Mouse (Mus musculus) spleen, adult 18-20 months (tissue): ENCODE data around the gene Ccdc87.
"Not testable (repeated sequence)": the region's sequence is repeated elsewhere in the genome, so short reads cannot be mapped to it uniquely, and the experiment has no call there.

Source experiments
- DNase-seq, 2 experiments: peaks; one replicate each; pipeline ENCODE4 v3.0.0; 2022; ENCODE audit warnings: mixed read lengths in 2 of 2

Gene Ccdc87

GRCm38 (mm10) chr19:4840848-4841247 is 1.7 kb downstream of the Ccdc87 start:
- DNase-seq, result no peak

DNA sequence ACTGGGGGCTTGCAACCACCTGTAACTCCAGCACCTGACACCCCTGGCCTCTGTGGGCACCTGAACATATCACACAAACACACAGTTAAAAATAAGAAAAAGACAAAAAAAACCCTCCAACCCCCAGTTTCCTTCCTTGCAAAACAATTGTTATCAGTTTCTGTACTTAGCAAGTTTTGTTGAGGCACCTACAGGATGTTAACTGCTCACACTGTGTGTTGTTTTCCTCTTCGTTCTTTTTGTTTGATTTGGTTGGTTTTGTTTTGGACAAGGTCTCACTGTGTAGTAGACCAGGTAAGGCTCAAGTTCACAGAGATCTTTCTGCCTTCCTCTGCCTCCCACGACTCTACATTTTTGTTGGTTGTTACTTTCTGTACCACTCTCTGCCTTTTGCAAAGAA is 3.4 kb downstream of the Ccdc87 start:
- no peak for DNase-seq

GRCm38 (mm10) chr19:4845846-4846245 is 6.7 kb downstream of the Ccdc87 start:
- no peak for DNase-seq

DNA sequence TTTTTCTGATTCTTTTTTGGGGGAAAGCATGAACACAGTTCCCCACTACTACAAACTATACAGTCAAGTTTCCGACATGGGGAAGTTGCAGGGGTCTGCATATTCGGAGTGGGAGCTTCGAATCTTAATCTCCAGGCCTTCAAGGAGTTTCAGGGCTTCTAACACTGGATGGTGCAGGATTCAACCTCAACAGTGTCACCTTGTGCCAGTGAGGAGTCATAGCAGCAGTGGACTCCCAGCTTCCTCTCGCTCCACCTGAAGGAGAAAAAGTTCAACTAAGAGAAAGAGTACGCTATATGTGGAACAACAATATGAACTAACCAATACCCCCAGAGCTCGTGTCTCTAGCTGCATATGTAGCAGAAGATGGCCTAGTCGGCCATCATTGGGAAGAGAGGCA is 8.3 kb downstream of the Ccdc87 start:
- no peak for DNase-seq

GRCm38 (mm10) chr19:4849800-4850199 is 10.6 kb downstream of the Ccdc87 start:
- DNase-seq, result no peak

DNA sequence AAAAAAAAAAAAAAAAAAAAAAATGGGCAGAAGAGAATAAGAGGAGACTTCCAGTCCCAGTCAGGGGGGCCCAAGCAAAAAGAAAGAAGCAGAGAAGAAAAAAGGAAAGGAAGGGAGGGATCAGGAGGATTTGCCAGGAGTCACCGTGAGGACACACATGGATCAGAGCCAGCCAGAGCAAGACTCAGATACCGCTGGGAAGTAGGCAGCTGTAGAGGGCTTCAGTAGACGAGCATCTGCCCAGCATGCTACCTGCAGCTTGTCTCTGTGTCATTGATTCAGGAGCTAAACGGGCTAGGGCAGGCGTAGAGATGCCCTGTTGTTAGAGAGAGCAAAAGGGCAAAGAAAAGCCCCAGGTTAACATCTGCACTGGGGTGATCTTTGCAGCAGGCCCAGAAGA is 11.1 kb downstream of the Ccdc87 start:
- DNase-seq, result no peak

- DNase-seq, result peak; percentile 30 to 35
Observed at GRCm38 (mm10) chr19:4854552-4855469, 15.6 kb downstream of the Ccdc87 start, which contains the start of gene Ctsf. TSS of gene Ctsf (plus strand) at chr19:4855130.

GRCm38 (mm10) chr19:4855470-4855820 is 16.3 kb downstream of the Ccdc87 start:
- DNase-seq, result no peak

DNA sequence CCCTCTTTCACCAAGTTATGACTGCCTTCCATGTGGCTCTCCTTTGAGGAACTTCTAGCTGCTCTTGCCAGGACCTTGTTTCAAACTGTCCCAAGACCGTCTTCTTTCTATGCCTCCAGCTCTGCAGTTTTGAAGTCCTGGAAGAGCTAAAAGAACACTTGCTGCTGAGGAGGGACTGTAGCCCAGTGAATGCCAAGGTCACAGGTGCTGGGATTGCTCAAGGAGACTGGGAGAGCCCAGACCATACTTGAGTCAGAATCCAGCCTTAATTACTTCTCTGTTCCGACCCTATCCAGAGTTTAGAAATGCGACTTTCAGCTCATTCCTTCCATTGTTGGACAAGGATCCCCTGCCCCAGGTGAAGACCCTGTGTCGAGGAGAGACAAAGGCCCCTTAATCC is 16.8 kb downstream of the Ccdc87 start:
- DNase-seq, result no peak

GRCm38 (mm10) chr19:4859081-4859480 is 19.9 kb downstream of the Ccdc87 start:
- DNase-seq, result no peak

DNA sequence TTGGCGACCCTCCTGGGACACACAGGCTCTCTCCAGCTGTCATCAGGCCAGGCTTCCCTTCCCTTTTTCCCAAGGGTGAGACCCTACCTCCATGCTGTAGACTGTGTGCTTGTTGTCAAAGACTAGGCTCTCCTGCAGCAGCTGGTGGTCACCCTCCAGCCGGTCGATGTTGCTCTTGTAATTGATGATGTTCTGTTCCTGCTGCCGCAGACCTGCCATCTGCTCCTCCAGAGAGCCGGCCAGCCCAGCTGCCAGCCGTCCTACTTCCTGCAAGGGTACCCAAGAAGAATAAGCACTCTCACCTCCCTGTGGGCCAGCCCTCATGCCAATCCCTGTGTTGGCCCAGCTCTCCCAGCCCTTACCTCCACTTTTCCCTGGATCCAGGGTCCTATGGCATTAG is 23.9 kb downstream of the Ccdc87 start:
- no peak for DNase-seq

DNA sequence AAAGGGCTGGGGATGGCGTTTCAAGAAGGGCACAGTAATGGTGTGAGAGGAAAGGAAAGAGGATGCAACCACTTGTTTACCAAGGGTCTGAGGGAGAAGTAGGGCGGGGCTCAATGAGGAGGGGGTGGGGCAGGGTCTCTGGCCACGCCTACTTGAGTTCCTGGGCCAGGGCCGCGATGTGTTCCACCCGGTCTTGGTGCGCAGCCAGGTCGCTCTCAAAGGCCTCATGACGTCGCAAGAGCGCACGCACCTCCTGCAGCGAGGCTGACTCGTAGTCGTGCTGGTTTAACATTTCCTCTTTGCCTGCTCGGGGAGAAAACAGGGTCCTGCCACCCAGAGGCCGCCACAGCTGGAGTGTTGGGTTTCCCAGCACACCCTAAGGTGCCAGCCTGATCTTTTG is 26.0 kb downstream of the Ccdc87 start:
- DNase-seq, result no peak

GRCm38 (mm10) chr19:4874613-4875012 is 35.4 kb downstream of the Ccdc87 start:
- DNase-seq, result not testable (repeated sequence)

DNA sequence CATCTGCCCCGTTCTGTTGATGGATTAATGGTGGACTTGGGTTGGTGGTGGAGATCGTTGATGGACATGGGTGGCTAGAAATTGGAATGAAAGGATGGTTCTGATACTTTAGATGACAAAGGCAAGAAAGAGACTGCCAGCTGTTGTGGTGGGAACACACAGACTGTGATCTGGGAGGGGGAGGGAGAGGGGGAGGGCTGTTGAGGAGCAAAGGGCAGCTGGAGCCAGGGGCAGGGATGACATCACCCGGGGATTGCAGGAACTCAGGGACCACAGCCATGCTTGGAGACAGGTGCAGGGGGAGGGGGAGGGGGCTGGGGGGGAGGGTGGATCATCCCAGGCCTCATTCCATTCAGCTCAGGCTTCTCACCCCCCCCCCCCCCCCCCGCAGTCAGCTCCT is 37.1 kb downstream of the Ccdc87 start:
- no peak for DNase-seq

- no peak for DNase-seq
Observed at GRCm38 (mm10) chr19:4876755-4877154, 37.6 kb downstream of the Ccdc87 start.

DNA sequence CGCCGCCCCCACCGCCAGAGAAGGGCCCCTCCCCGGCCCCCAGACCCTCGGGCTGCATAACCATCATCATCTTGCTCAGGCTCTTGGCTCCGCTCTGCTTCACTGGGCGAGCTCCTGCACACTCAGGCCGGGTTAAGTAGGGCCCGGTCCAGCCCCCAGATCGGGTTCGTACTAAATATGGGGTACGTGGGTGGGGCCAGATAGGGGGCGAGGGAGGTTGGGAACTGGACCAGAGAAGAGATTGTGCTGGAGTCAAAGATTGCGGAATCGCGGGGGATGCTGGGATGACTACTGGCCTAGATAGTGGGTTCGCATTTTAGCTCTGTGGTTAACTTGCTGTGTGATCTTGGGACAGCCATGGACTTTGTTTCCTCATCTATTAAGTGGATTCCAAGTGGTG is 38.6 kb downstream of the Ccdc87 start, which contains the start of gene Actn3:
TSS of gene Actn3 (minus strand) at position 125 of the 400 bp plus-strand sequence.
- DNase-seq, result peak in 1 of 2 experiments; percentile 4

DNA sequence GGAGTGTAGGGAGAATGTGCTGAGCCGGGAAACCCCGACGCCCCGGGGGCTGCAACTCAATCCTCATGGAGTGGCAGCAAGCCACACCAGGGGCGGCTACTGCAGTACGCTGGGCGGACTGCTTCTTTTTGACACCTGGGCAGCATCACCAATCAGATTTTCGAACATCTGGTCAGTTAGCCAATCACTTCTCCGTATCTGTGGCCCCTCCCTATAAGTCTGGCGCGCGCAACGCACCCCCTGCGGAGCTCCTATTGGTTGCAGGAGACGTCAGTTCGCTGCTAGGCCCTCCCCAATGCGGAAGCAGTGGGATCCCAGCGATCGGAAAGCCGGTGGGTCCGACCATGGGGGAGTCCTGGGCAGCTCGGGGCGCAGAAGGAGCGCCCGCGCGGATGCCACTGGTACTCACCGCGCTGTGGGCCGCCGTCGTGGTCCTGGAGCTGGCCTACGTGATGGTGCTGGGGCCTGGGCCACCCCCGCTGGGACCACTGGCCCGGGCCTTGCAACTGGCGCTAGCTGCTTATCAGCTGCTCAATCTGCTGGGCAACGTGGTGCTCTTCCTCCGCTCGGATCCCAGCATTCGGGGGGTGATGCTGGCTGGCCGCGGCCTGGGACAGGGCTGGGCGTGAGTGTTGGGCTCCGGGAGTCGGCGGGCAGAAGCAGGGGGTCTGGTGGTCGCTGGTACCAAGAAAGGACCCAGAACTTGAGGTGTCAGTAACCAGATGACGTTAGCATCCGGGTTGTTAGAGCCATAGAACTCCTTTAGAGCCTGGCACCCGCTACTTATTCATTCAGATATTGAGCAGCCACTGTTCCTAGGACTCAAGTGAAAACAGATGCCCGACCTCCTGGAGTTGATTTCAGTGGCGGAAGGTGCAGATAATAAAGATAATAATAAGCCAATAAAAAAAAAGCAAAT is 39.5 kb downstream of the Ccdc87 start, which contains the start of gene Zdhhc24:
TSS of gene Zdhhc24 (plus strand) at position 264 of the 919 bp plus-strand sequence.
- peak; percentile 91 to 93 for DNase-seq

- DNase-seq, result no peak
Observed at GRCm38 (mm10) chr19:4879324-4879703, 40.1 kb downstream of the Ccdc87 start.

DNA sequence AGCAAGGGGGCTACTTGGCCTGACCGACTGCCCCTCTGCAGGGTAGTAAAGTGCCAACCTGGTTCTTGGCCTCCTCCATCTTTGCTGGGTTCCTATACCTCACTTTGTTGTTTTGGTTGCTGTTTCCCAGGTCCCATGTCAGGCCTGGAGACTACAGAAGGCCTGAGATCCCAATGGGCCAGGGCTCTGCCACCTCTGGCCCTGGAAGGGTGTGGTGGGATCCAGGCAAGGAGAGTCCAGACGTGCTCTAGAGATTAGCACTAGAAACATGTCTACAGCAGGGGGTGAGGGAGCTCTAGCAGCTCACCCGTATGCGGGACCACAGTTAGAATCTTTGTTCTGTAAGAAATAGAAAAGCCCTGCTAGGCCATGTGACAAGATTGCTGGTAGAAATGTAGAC is 44.8 kb downstream of the Ccdc87 start:
- no peak for DNase-seq

DNA sequence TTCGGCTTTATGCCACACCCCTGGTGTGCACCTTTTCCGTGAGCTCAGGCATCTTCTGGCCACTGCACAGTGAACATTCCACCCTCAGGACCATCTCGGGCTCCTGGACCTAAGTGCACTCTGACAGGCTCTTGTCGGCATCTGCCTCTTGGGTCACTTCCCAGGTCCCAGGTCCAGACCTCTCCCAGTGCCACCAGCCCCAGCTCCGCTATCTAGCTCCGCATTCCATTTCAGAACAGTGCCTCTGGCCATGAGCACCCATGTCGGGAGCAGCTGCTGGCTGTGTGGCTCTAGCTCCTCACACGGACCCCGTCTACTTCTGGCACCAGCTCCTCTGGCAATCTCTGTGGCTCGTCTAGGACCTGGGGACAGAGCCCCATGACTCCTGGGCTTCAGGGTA is 50.6 kb downstream of the Ccdc87 start:
- DNase-seq, result no peak

- no peak for DNase-seq
Observed at GRCm38 (mm10) chr19:4891798-4892197, 52.6 kb downstream of the Ccdc87 start.
